Mouse (Mus musculus): Measurements from ENCODE around the gene Ptp4a2. TPM values are rescaled to one million over a fixed set of nuclear protein-coding genes. Genes with fewer than 3 reads are reported as not detected.
"Not testable (repeated sequence)": the region's sequence is repeated elsewhere in the genome, so short reads cannot be mapped to it uniquely, and the experiment has no call there.

Ptp4a2 gene
- total RNA-seq (2021) = 100 to 1,000 TPM; 282 to 309 TPM
- long read RNA-seq, experiment 1, transcript Ptp4a2-201 (6 exons, 3,646 nt) = major isoform, 67 of 131 reads
- long read RNA-seq, experiment 1, transcript Ptp4a2-207 (6 exons, 3,382 nt) = minor isoform, 18 of 131 reads
- long read RNA-seq, experiment 1, partial matches to known transcripts = 27 of 131 reads
- long read RNA-seq, experiment 1, other reads (novel, unspliced or antisense) = 19 of 131 reads
- long read RNA-seq, experiment 2, transcript Ptp4a2-207 (6 exons, 3,382 nt) = minor isoform, 20 of 175 reads
- long read RNA-seq, experiment 2, transcript Ptp4a2-201 (6 exons, 3,646 nt) = major isoform, 88 of 175 reads
- long read RNA-seq, experiment 2, partial matches to known transcripts = 13 of 175 reads
- long read RNA-seq, experiment 2, other reads (novel, unspliced or antisense) = 54 of 175 reads

GRCm38 (mm10) chr4:129810798-129811604 is at the start of gene Ptp4a2:
Gene Ptp4a2 (plus strand): TSS chr4:129811219.
- DNase-seq (ENCODE audit: low spot score in 2 of 2) = peak in 1 of 2 experiments; percentile 45

GRCm38 (mm10) chr4:129761606-129762005 is 49.4 kb upstream of the Ptp4a2 start:
- DNase-seq (ENCODE audit: low spot score in 2 of 2) = no peak

- not testable (repeated sequence) for DNase-seq (ENCODE audit: low spot score in 2 of 2)
Observed at GRCm38 (mm10) chr4:129762496-129762895, 48.5 kb upstream of the Ptp4a2 start.

- no peak for DNase-seq (ENCODE audit: low spot score in 2 of 2)
Observed at GRCm38 (mm10) chr4:129765351-129765750, 45.7 kb upstream of the Ptp4a2 start.

- DNase-seq (ENCODE audit: low spot score in 2 of 2) = no peak
Observed at GRCm38 (mm10) chr4:129767782-129768181, 43.2 kb upstream of the Ptp4a2 start.

- not testable (repeated sequence) for DNase-seq (ENCODE audit: low spot score in 2 of 2)
Observed at GRCm38 (mm10) chr4:129768742-129769141, 42.3 kb upstream of the Ptp4a2 start.

- DNase-seq (ENCODE audit: low spot score in 2 of 2) = no peak
Observed at GRCm38 (mm10) chr4:129770600-129770999, 40.4 kb upstream of the Ptp4a2 start.

- DNase-seq (ENCODE audit: low spot score in 2 of 2) = no peak
Observed at GRCm38 (mm10) chr4:129771314-129771671, 39.7 kb upstream of the Ptp4a2 start.

GRCm38 (mm10) chr4:129771672-129772521 is 39.1 kb upstream of the Ptp4a2 start:
- DNase-seq (ENCODE audit: low spot score in 2 of 2) = no peak

- no peak for DNase-seq (ENCODE audit: low spot score in 2 of 2)
Observed at GRCm38 (mm10) chr4:129781881-129782675, 28.9 kb upstream of the Ptp4a2 start.

- DNase-seq (ENCODE audit: low spot score in 2 of 2) = no peak
Observed at GRCm38 (mm10) chr4:129782857-129783331, 28.1 kb upstream of the Ptp4a2 start.

GRCm38 (mm10) chr4:129783506-129783905 is 27.5 kb upstream of the Ptp4a2 start:
- DNase-seq (ENCODE audit: low spot score in 2 of 2) = no peak

- peak in 1 of 2 experiments; percentile 45 for DNase-seq (ENCODE audit: low spot score in 2 of 2)
Observed at GRCm38 (mm10) chr4:129785178-129785577, 25.8 kb upstream of the Ptp4a2 start.

GRCm38 (mm10) chr4:129788693-129789092 is 22.3 kb upstream of the Ptp4a2 start:
- DNase-seq (ENCODE audit: low spot score in 2 of 2) = no peak

GRCm38 (mm10) chr4:129789635-129790034 is 21.4 kb upstream of the Ptp4a2 start:
- DNase-seq (ENCODE audit: low spot score in 2 of 2) = no peak

- DNase-seq (ENCODE audit: low spot score in 2 of 2) = no peak
Observed at GRCm38 (mm10) chr4:129790475-129790874, 20.5 kb upstream of the Ptp4a2 start.

GRCm38 (mm10) chr4:129791399-129791798 is 19.6 kb upstream of the Ptp4a2 start:
- DNase-seq (ENCODE audit: low spot score in 2 of 2) = no peak

- no peak for DNase-seq (ENCODE audit: low spot score in 2 of 2)
Observed at GRCm38 (mm10) chr4:129792666-129793202, 18.3 kb upstream of the Ptp4a2 start.

GRCm38 (mm10) chr4:129793713-129794329 is 17.2 kb upstream of the Ptp4a2 start:
- DNase-seq (ENCODE audit: low spot score in 2 of 2) = no peak
